Mouse (Mus musculus) G1E (cell line): ENCODE results near the gene Lysmd1. TPM values are rescaled to one million over a fixed set of nuclear protein-coding genes. Genes with fewer than 3 reads are reported as not detected.

ENCODE experiments used
- ATAC-seq: 2 replicates; pipeline ENCODE4 v1.8.0; 2016; ENCODE audit warnings: mild to moderate bottlenecking; ENCODE audit not compliant: insufficient number of reproducible peaks, poor library complexity, low FRiP score, severe bottlenecking; ENCODE audit errors: extremely low read depth
- DNase-seq: peaks from one replicate; pipeline ENCODE4 v3.0.0; 2012; ENCODE audit warnings: low spot score
- H3K27me3 ChIP-seq: 2 replicates; pipeline ENCODE4 v1.6.1; 2012; ENCODE audit warnings: mild to moderate bottlenecking, low read length, inconsistent platforms; ENCODE audit not compliant: insufficient read depth
- H3K36me3 ChIP-seq: replicated peaks from 2 replicates; pipeline ENCODE3; 2012; ENCODE audit warnings: mild to moderate bottlenecking, inconsistent platforms
- H3K4me1 ChIP-seq: 2 replicates; pipeline ENCODE4 v1.6.1; 2012; ENCODE audit warnings: low read depth, low read length, inconsistent platforms, mixed read lengths; ENCODE audit not compliant: insufficient read depth
- H3K4me3 ChIP-seq: 2 replicates; pipeline ENCODE4 v1.5.1; 2012; ENCODE audit warnings: low read depth, mild to moderate bottlenecking, inconsistent platforms, low read length, moderate library complexity, mixed read lengths
- H3K9me3 ChIP-seq: replicated peaks from 2 replicates; pipeline ENCODE4 v1.6.1; 2012; ENCODE audit warnings: inconsistent platforms
- CTCF ChIP-seq: IDR thresholded peaks from 2 replicates; pipeline ENCODE4 v1.5.1; 2012; ENCODE audit warnings: low read depth, low read length, inconsistent platforms, mixed read lengths
- GATA1 ChIP-seq: IDR thresholded peaks from 2 replicates; pipeline ENCODE4 v1.6.1; 2012; ENCODE audit warnings: borderline replicate concordance, low read length, inconsistent platforms, mixed read lengths
- GATA2 ChIP-seq: IDR thresholded peaks from 2 replicates; pipeline ENCODE4 v1.6.1; 2012; ENCODE audit warnings: low read depth, low read length, inconsistent platforms, borderline replicate concordance
- POLR2AphosphoS5 ChIP-seq: IDR thresholded peaks from 2 replicates; pipeline ENCODE4 v1.6.1; 2012; ENCODE audit warnings: low read depth, low read length, inconsistent platforms; ENCODE audit not compliant: insufficient replicate concordance
- TAL1 ChIP-seq: conservative IDR thresholded peaks from 2 replicates; pipeline ENCODE4 v1.6.1; 2012; ENCODE audit warnings: low read depth, low read length, inconsistent platforms, mixed read lengths
- polyA plus RNA-seq: library from polyadenylated mRNA; stranded (reverse); fragments of >175 nt; gene quantifications from 2 replicates; pipeline ENCODE4 v1.2.3, GENCODE M21; 2012
- total RNA-seq, 2 experiments: library from RNA; stranded (forward) in 1 of 2; stranded (reverse) in 1 of 2; fragments of 200-1000 nt in 1 of 2; fragments of >200 nt in 1 of 2; fragmentation: Nextera tagmentation in 1 of 2; gene quantifications; 2 replicates each; pipeline ENCODE4 v1.2.3; 2014 to 2017

Lysmd1 gene
- total and polyA plus RNA-seq, 3 experiments, result 5.9 to 11.1 (median 7.4) TPM

GRCm38 (mm10) chr3:95177583-95177982 is 43.7 kb downstream of the Lysmd1 start:
- Histone ChIP-seq H3K9me3 (peaks cover 17% of the 10 kb centered on the region), H3K4me1 (peaks cover 4% of the 10 kb centered on the region; the same call in 1 of the 2 replicates), H3K4me3 (no peak overlapping the region), H3K36me3 (peaks cover 22% of the 10 kb centered on the region), H3K27me3 (peaks cover 17% of the 10 kb centered on the region)
- no peak for TF ChIP-seq POLR2AphosphoS5
- no peak for TF ChIP-seq GATA2
- no peak for TF ChIP-seq GATA1
- TF ChIP-seq CTCF, result no peak
- TF ChIP-seq TAL1, result no peak
- no peak for DNase-seq
- ATAC-seq, result no peak

DNA sequence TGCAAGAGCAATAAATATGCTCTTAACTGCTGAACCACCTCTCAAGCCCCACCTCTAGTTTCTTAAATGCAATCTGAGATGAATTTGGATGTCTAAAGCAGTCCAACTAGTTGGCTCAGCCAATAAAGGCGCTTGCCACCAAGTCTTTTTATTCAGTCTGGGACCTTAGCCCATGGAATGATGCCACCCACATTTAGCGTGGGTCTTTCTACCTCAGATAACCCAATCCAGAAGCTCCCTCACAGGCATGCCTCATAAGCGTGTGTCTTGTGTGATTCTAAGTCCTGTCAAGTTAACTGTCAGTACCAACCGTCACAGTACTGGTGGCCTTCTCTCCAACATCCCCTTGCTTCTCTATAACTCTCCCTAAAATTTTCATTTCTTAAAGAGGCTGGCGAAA is 45.1 kb downstream of the Lysmd1 start:
- Histone ChIP-seq H3K27me3 (peaks cover 17% of the 10 kb centered on the region), H3K4me3 (no peak overlapping the region), H3K4me1 (peaks cover 4% of the 10 kb centered on the region; the same call in 1 of the 2 replicates), H3K36me3 (peaks cover 35% of the 10 kb centered on the region), H3K9me3 (peaks cover 3% of the 10 kb centered on the region)
- ATAC-seq (no peak), DNase-seq (no peak)
- no peak for TF ChIP-seq CTCF
- no peak for TF ChIP-seq POLR2AphosphoS5
- no peak for TF ChIP-seq GATA2
- no peak for TF ChIP-seq TAL1
- no peak for TF ChIP-seq GATA1

DNA sequence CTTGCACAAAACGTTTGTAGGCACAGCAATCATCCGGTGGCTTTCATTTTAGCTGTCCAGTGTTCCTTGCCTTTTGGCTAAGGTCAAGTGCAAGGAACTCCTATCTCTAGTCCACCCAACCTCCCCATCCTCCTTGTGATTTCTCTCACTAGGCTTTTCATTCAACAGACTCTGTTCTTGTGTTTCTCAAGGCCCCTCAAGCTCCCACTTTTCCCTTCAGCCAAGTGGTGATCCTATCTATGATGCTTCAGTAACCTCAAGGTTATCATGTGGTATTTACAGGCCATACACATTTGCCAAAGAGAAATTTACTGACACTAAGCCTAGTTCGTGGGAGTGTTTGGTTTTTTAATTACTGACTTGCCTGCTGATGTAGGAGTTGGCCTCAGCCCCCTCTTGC is 46.0 kb downstream of the Lysmd1 start:
- Histone ChIP-seq H3K36me3 (peaks cover 45% of the 10 kb centered on the region), H3K9me3 (no peaks in the 10 kb centered on the region), H3K27me3 (peaks cover 14% of the 10 kb centered on the region), H3K4me1 (no peaks in the 10 kb centered on the region), H3K4me3 (no peak overlapping the region)
- ATAC-seq (no peak), DNase-seq (no peak)
- TF ChIP-seq POLR2AphosphoS5 (no peak; the same call in 1 of the 2 replicates), GATA2 (no peak), GATA1 (no peak), CTCF (no peak), TAL1 (no peak)

DNA sequence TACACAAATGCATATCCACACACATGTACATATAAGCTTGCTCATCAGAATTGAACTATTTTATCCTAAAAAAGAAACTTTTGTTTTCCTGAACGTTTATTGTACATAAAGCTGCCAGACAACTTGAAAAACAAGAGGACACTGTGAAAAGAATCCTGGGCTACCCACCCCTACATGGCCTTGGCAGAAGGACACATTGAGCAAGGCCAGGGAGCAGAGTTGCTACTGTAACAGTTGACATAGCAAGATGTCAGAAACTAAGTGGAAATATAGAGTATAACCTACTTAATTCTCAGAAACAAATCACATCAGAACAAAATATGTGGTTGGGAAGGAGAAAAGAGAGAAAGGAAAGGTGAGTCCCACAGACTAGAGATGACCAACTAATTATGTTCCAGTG is 48.0 kb downstream of the Lysmd1 start:
- no peak for TF ChIP-seq CTCF
- no peak for TF ChIP-seq GATA1
- TF ChIP-seq TAL1, result no peak
- no peak for TF ChIP-seq POLR2AphosphoS5
- no peak for TF ChIP-seq GATA2
- Histone ChIP-seq H3K4me3 (no peak overlapping the region), H3K4me1 (no peaks in the 10 kb centered on the region), H3K36me3 (peaks cover 64% of the 10 kb centered on the region), H3K27me3 (peaks cover 8% of the 10 kb centered on the region), H3K9me3 (no peaks in the 10 kb centered on the region)
- DNase-seq (no peak), ATAC-seq (no peak)

- ATAC-seq, result no peak
- no peak for TF ChIP-seq GATA2
- no peak for TF ChIP-seq GATA1
- TF ChIP-seq TAL1, result no peak
- TF ChIP-seq CTCF, result no peak
- no peak for TF ChIP-seq POLR2AphosphoS5
- Histone ChIP-seq H3K36me3 (peaks cover 96% of the 10 kb centered on the region), H3K4me1 (0 out of 2 replicates have a peak, but pooled peaks cover 2% of the 10 kb centered on the region), H3K9me3 (no peaks in the 10 kb centered on the region), H3K4me3 (no peak overlapping the region), H3K27me3 (no peaks in the 10 kb centered on the region)
- DNase-seq, result no peak
These were observed 51.1 kb downstream of the Lysmd1 start for GRCm38 (mm10) chr3:95184796-95185577.

DNA sequence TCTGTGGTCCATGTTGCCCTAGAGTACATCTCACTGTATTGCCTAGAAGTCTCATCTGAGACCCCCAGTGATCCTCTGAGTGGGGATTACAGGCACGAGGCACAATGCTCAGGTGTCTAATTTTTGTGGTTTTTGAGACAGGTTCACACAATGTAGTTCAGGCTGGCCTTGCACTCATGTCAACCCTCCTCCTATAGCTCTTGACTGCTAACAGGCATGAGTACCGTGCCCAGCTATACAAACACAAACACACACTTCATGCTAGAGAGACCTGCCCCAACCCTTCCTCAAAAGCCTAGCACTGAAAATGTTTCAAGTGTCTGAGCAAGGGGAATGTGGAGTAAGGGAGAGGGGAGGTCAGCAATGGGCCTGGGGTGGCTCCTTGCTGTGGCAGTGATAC is 52.2 kb downstream of the Lysmd1 start:
- no peak for DNase-seq
- no peak for ATAC-seq
- Histone ChIP-seq H3K36me3 (peaks cover 97% of the 10 kb centered on the region), H3K9me3 (no peaks in the 10 kb centered on the region), H3K27me3 (no peaks in the 10 kb centered on the region), H3K4me1 (0 out of 2 replicates have a peak, but pooled peaks cover 2% of the 10 kb centered on the region), H3K4me3 (no peak overlapping the region)
- TF ChIP-seq POLR2AphosphoS5 (no peak), GATA2 (no peak), CTCF (no peak), GATA1 (no peak), TAL1 (no peak)

- TF ChIP-seq POLR2AphosphoS5 (no peak), CTCF (no peak), GATA1 (no peak), GATA2 (no peak)
- Histone ChIP-seq H3K4me3 (no peak overlapping the region), H3K27me3 (no peaks in the 10 kb centered on the region), H3K4me1 (0 out of 2 replicates have a peak, but pooled peaks cover 2% of the 10 kb centered on the region), H3K9me3 (no peaks in the 10 kb centered on the region), H3K36me3 (peaks cover 99% of the 10 kb centered on the region)
- DNase-seq (no peak), ATAC-seq (no peak)
These were observed 53.0 kb downstream of the Lysmd1 start for GRCm38 (mm10) chr3:95186888-95187287.

Other genes starting within 250 kb of the Lysmd1 start
Only the 20 nearest of the 22 such genes appear.
- 110 and 119 TPM in 2 replicates for gene Selenbp1, start 201.0 kb upstream of the Lysmd1 start, total RNA-seq (2014; fragmentation: Nextera tagmentation)
- gene Selenbp1, start 201.0 kb upstream of the Lysmd1 start, total RNA-seq (2017), result 367 and 434 TPM in 2 replicates
- gene Selenbp1, start 201.0 kb upstream of the Lysmd1 start, polyA plus RNA-seq, result 39.8 and 133 TPM in 2 replicates
- gene Rfx5, start 180.0 kb upstream of the Lysmd1 start, total RNA-seq (2014; fragmentation: Nextera tagmentation), result 27.8 and 36.2 TPM in 2 replicates
- 21.8 and 24.3 TPM in 2 replicates for gene Rfx5, start 180.0 kb upstream of the Lysmd1 start, total RNA-seq (2017)
- gene Rfx5, start 180.0 kb upstream of the Lysmd1 start, polyA plus RNA-seq, result 9.6 and 11.7 TPM in 2 replicates
- gene Pi4kb, start 159.4 kb upstream of the Lysmd1 start, total RNA-seq (2014; fragmentation: Nextera tagmentation), result 39.8 and 70.6 TPM in 2 replicates
- gene Pi4kb, start 159.4 kb upstream of the Lysmd1 start, total RNA-seq (2017), result 36.8 and 37.4 TPM in 2 replicates
- gene Pi4kb, start 159.4 kb upstream of the Lysmd1 start, polyA plus RNA-seq, result 11.7 and 11.8 TPM in 2 replicates
- gene Zfp687, start 118.6 kb upstream of the Lysmd1 start, total RNA-seq (2014; fragmentation: Nextera tagmentation), result 44.7 and 52.9 TPM in 2 replicates
- gene Zfp687, start 118.6 kb upstream of the Lysmd1 start, total RNA-seq (2017), result 22.4 and 27.5 TPM in 2 replicates
- 64.0 and 72.5 TPM in 2 replicates for gene Zfp687, start 118.6 kb upstream of the Lysmd1 start, polyA plus RNA-seq
- gene Psmd4, start 91.5 kb upstream of the Lysmd1 start, total RNA-seq (2014; fragmentation: Nextera tagmentation), result 92.0 and 92.7 TPM in 2 replicates
- gene Psmd4, start 91.5 kb upstream of the Lysmd1 start, total RNA-seq (2017), result 374 and 411 TPM in 2 replicates
- 108 and 177 TPM in 2 replicates for gene Psmd4, start 91.5 kb upstream of the Lysmd1 start, polyA plus RNA-seq
- 67.5 and 67.6 TPM in 2 replicates for gene Pip5k1a, start 27.2 kb upstream of the Lysmd1 start, total RNA-seq (2014; fragmentation: Nextera tagmentation)
- 39.3 and 40.1 TPM in 2 replicates for gene Pip5k1a, start 27.2 kb upstream of the Lysmd1 start, total RNA-seq (2017)
- gene Pip5k1a, start 27.2 kb upstream of the Lysmd1 start, polyA plus RNA-seq, result 21.9 and 30.0 TPM in 2 replicates
- 108 and 120 TPM in 2 replicates for gene Vps72, start 23.1 kb upstream of the Lysmd1 start, total RNA-seq (2014; fragmentation: Nextera tagmentation)
- gene Vps72, start 23.1 kb upstream of the Lysmd1 start, total RNA-seq (2017), result 96.2 and 146 TPM in 2 replicates
- gene Vps72, start 23.1 kb upstream of the Lysmd1 start, polyA plus RNA-seq, result 274 and 307 TPM in 2 replicates
- 9.9 and 11.7 TPM in 2 replicates for gene Tmod4, start 9.6 kb upstream of the Lysmd1 start, total RNA-seq (2014; fragmentation: Nextera tagmentation)
- gene Tmod4, start 9.6 kb upstream of the Lysmd1 start, total RNA-seq (2017), result 3.3 and 4.5 TPM in 2 replicates
- 0.17 and 0.22 TPM in 2 replicates for gene Tmod4, start 9.6 kb upstream of the Lysmd1 start, polyA plus RNA-seq
- 85.9 and 107 TPM in 2 replicates for gene Scnm1, start 77 bp upstream of the Lysmd1 start, total RNA-seq (2014; fragmentation: Nextera tagmentation)
- gene Scnm1, start 77 bp upstream of the Lysmd1 start, total RNA-seq (2017), result 76.8 and 81.5 TPM in 2 replicates
- gene Scnm1, start 77 bp upstream of the Lysmd1 start, polyA plus RNA-seq, result 7.1 and 8.2 TPM in 2 replicates
- gene Tnfaip8l2, start 8.3 kb downstream of the Lysmd1 start, total RNA-seq (2014; fragmentation: Nextera tagmentation), result not detected in 2 replicates
- gene Tnfaip8l2, start 8.3 kb downstream of the Lysmd1 start, total RNA-seq (2017), result 0.16 TPM in 1 of 2 replicates, not detected in the other
- gene Tnfaip8l2, start 8.3 kb downstream of the Lysmd1 start, polyA plus RNA-seq, result not detected in 2 replicates
- gene Sema6c, start 26.4 kb downstream of the Lysmd1 start, total RNA-seq (2014; fragmentation: Nextera tagmentation), result 1.9 and 3.4 TPM in 2 replicates
- gene Sema6c, start 26.4 kb downstream of the Lysmd1 start, total RNA-seq (2017), result 0.52 and 0.71 TPM in 2 replicates
- gene Sema6c, start 26.4 kb downstream of the Lysmd1 start, polyA plus RNA-seq, result 1.6 and 1.8 TPM in 2 replicates
- gene Gabpb2, start 83.8 kb downstream of the Lysmd1 start, total RNA-seq (2014; fragmentation: Nextera tagmentation), result 62.8 and 72.3 TPM in 2 replicates
- gene Gabpb2, start 83.8 kb downstream of the Lysmd1 start, total RNA-seq (2017), result 91.7 and 110 TPM in 2 replicates
- gene Gabpb2, start 83.8 kb downstream of the Lysmd1 start, polyA plus RNA-seq, result 3.9 and 6.2 TPM in 2 replicates
- 105 and 109 TPM in 2 replicates for gene Cdc42se1, start 94.6 kb downstream of the Lysmd1 start, total RNA-seq (2014; fragmentation: Nextera tagmentation)
- 88.3 and 91.8 TPM in 2 replicates for gene Cdc42se1, start 94.6 kb downstream of the Lysmd1 start, total RNA-seq (2017)
- 128 and 150 TPM in 2 replicates for gene Cdc42se1, start 94.6 kb downstream of the Lysmd1 start, polyA plus RNA-seq
- gene Mllt11, start 98.1 kb downstream of the Lysmd1 start, total RNA-seq (2014; fragmentation: Nextera tagmentation), result 7.7 and 8.1 TPM in 2 replicates
- gene Mllt11, start 98.1 kb downstream of the Lysmd1 start, total RNA-seq (2017), result 8.3 and 10.4 TPM in 2 replicates
- gene Mllt11, start 98.1 kb downstream of the Lysmd1 start, polyA plus RNA-seq, result 3.3 and 4.1 TPM in 2 replicates
- 0.78 TPM in 1 of 2 replicates, not detected in the other for gene Gm128, start 107.5 kb downstream of the Lysmd1 start, total RNA-seq (2014; fragmentation: Nextera tagmentation)
- 0.12 TPM in 1 of 2 replicates, not detected in the other for gene Gm128, start 107.5 kb downstream of the Lysmd1 start, total RNA-seq (2017)
- gene Gm128, start 107.5 kb downstream of the Lysmd1 start, polyA plus RNA-seq, result not detected in 2 replicates
- not detected in 2 replicates for gene Bnipl, start 117.1 kb downstream of the Lysmd1 start, total RNA-seq (2014; fragmentation: Nextera tagmentation)
- 0.35 TPM in 1 of 2 replicates, not detected in the other for gene Bnipl, start 117.1 kb downstream of the Lysmd1 start, total RNA-seq (2017)
- 0.03 and 0.12 TPM in 2 replicates for gene Bnipl, start 117.1 kb downstream of the Lysmd1 start, polyA plus RNA-seq
- gene Mindy1, start 147.3 kb downstream of the Lysmd1 start, total RNA-seq (2014; fragmentation: Nextera tagmentation), result 49.1 and 49.7 TPM in 2 replicates
- 31.4 and 36.0 TPM in 2 replicates for gene Mindy1, start 147.3 kb downstream of the Lysmd1 start, total RNA-seq (2017)
- gene Mindy1, start 147.3 kb downstream of the Lysmd1 start, polyA plus RNA-seq, result 77.5 and 97.0 TPM in 2 replicates
- gene Prune1, start 148.0 kb downstream of the Lysmd1 start, total RNA-seq (2014; fragmentation: Nextera tagmentation), result 32.3 and 33.5 TPM in 2 replicates
- 14.7 and 15.1 TPM in 2 replicates for gene Prune1, start 148.0 kb downstream of the Lysmd1 start, total RNA-seq (2017)
- gene Prune1, start 148.0 kb downstream of the Lysmd1 start, polyA plus RNA-seq, result 3.8 and 4.8 TPM in 2 replicates
- gene Anxa9, start 173.1 kb downstream of the Lysmd1 start, total RNA-seq (2014; fragmentation: Nextera tagmentation), result 15.2 and 29.8 TPM in 2 replicates
- gene Anxa9, start 173.1 kb downstream of the Lysmd1 start, total RNA-seq (2017), result 9.4 and 10.3 TPM in 2 replicates
- 1.1 and 1.4 TPM in 2 replicates for gene Anxa9, start 173.1 kb downstream of the Lysmd1 start, polyA plus RNA-seq
- 284 and 285 TPM in 2 replicates for gene Cers2, start 180.7 kb downstream of the Lysmd1 start, total RNA-seq (2014; fragmentation: Nextera tagmentation)
- 197 and 249 TPM in 2 replicates for gene Cers2, start 180.7 kb downstream of the Lysmd1 start, total RNA-seq (2017)
- gene Cers2, start 180.7 kb downstream of the Lysmd1 start, polyA plus RNA-seq, result 459 and 654 TPM in 2 replicates